Mouse (Mus musculus) stomach, postnatal 0 days (tissue): Measurements from ENCODE around the gene Rslcan18. TPM values are rescaled to one million over a fixed set of nuclear protein-coding genes. Genes with fewer than 3 reads are reported as not detected.
A peak's percentile ranks its signal among the peaks of the same experiment; 100 is the strongest.
"Not testable (repeated sequence)": the region's sequence is repeated elsewhere in the genome, so short reads cannot be mapped to it uniquely, and the experiment has no call there.

Source experiments
- ATAC-seq: fragments of 200-750 bp; cut with Nextera tagmentation; 2 replicates; pipeline ENCODE4 v1.8.0; 2017; ENCODE audit not compliant: low FRiP score, low TSS enrichment
- DNase-seq: peaks from one replicate; pipeline ENCODE4 v3.0.0-alpha.2; 2016; ENCODE audit warnings: low spot score
- H3K27ac ChIP-seq: fragments of 300-500 bp; sonication (generic); replicated peaks from 2 replicates; pipeline ENCODE4 v1.5.1; 2014; ENCODE audit warnings: mild to moderate bottlenecking, control low read depth
- H3K27me3 ChIP-seq: fragments of 300-500 bp; sonication (generic); 2 replicates; pipeline ENCODE4 v1.6.1; 2014; ENCODE audit warnings: low read length; ENCODE audit not compliant: control insufficient read depth, insufficient read depth
- H3K36me3 ChIP-seq: fragments of 300-500 bp; sonication (generic); 2 replicates; pipeline ENCODE4 v1.6.1; 2014; ENCODE audit warnings: low read length, mixed read lengths; ENCODE audit not compliant: control insufficient read depth, insufficient read depth
- H3K4me1 ChIP-seq: fragments of 300-500 bp; sonication (generic); replicated peaks from 2 replicates; pipeline ENCODE4 v1.6.1; 2014; ENCODE audit warnings: antibody characterized with exemption; ENCODE audit not compliant: control insufficient read depth, insufficient read depth
- H3K4me2 ChIP-seq: fragments of 300-500 bp; sonication (generic); replicated peaks from 2 replicates; pipeline ENCODE4 v1.6.1; 2014; ENCODE audit warnings: low read depth, mild to moderate bottlenecking, control low read depth, moderate library complexity
- H3K4me3 ChIP-seq: fragments of 300-500 bp; sonication (generic); 2 replicates; pipeline ENCODE4 v1.5.1; 2014; ENCODE audit warnings: low read depth, low read length, control low read depth
- H3K9ac ChIP-seq: fragments of 300-500 bp; sonication (generic); 2 replicates; pipeline ENCODE4 v1.6.1; 2014; ENCODE audit warnings: mild to moderate bottlenecking, low read length, control low read depth, mixed read lengths
- H3K9me3 ChIP-seq: fragments of 300-500 bp; sonication (generic); 2 replicates; pipeline ENCODE4 v1.6.1; 2016; ENCODE audit warnings: low read length; ENCODE audit not compliant: control insufficient read depth
- CTCF ChIP-seq: IDR thresholded peaks from 2 replicates; pipeline ENCODE4 v1.5.1; 2016; ENCODE audit warnings: antibody characterized with exemption, low read depth, mild to moderate bottlenecking, moderate library complexity
- EP300 ChIP-seq: optimal IDR thresholded peaks from 2 replicates; pipeline ENCODE3; 2016; ENCODE audit warnings: antibody characterized with exemption
- WGBS: fragments of 180-500 bp; shearing (Covaris S2); extraction: QIAGEN DNeasy Blood & Tissue Kit; methylation state at CpG from one replicate; pipeline ENCODE4 v1.1.7; 2014; 5-methylcytosine and 5-hydroxymethylcytosine counted together
- polyA plus RNA-seq: library from polyadenylated mRNA; unstranded; fragments of >200 nt; fragmentation: Nextera tagmentation; extraction: Ambion mirVana; gene quantifications from 2 replicates; pipeline ENCODE4 v1.2.1, GENCODE M21; 2015

Gene Rslcan18
- polyA plus RNA-seq = 0.06 and 0.10 TPM in 2 replicates

DNA sequence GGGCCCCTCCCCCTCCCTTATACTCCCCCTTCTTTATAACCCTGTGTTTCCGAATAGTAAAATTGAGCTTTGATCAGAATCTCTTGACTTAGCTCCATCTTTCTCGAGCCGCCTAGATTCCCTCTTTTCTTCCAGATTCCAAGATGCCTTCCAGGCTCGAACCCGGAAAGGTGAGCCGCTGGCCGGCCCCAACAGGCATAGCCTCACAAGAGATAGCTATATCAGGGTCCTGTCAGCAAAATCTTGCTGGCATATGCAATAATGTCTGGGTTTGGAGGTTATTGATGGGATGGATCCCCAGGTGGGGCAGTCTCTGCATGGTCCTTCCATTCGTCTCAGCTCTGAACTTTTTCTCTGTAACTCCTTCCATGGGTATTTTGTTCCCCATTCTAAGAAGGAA, at the start of gene Rslcan18:
Rslcan18 (minus strand) TSS at position 101 of the 400 bp plus-strand sequence.
- H3K9ac ChIP-seq, DNase-seq, H3K4me3 ChIP-seq, H3K36me3 ChIP-seq, H3K4me1 ChIP-seq, H3K4me2 ChIP-seq, H3K9me3 ChIP-seq, ATAC-seq, H3K27me3 ChIP-seq, H3K27ac ChIP-seq: not testable (repeated sequence)
- WGBS = 91% methylated on average over 8 of the region's 8 CpGs

DNA sequence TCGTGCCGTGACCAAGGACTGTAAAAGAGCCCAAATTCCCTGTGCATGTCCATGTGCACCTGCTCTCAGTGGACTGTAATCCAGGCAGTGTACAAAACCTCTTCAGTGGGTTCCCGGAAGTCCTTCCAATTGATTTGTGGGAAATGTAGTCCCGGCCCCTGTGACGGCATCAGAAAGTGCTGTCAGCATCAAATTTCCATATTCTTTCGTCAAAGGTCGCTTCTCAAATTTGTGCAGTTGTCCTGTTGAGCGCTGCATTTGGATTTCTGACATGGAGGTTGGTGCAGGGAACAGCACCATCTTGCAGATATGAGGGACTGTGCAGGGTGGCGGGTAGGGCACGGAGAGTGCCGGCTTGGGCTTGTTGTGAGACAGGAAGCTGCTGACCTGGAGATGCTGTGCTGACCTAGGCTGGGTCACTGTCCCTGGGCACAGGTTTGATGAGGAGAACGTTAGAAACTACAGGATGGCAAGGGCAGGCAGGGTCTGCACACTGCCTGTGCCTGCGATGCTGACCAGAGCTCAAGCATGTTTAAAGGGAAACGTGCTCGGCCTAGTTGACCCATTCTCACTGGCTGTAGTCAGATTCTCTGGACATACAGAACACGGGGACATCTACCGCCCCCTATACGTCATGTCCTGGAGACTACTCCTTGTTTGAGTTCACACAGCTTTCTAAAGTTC, 12.1 kb upstream of the Rslcan18 start:
- no peaks in the 10 kb centered on the region for H3K36me3 ChIP-seq
- peak overlapping the region; percentile 72 for H3K9ac ChIP-seq
- H3K9me3 ChIP-seq = no peaks in the 10 kb centered on the region
- peak overlapping the region; percentile 54 for H3K4me2 ChIP-seq
- H3K27me3 ChIP-seq = no peaks in the 10 kb centered on the region
- ATAC-seq = peak; percentile 98
- TF ChIP-seq EP300 (no peak), CTCF (peak; percentile 42; the same call in 1 of the 2 replicates)
- no peaks in the 10 kb centered on the region for H3K4me1 ChIP-seq
- 1% methylated on average over 18 of the region's 18 CpGs for WGBS
- DNase-seq = peak; percentile 85
- peak overlapping the region; percentile 73 for H3K4me3 ChIP-seq
- peak overlapping the region; percentile 49; the same call in 1 of the 2 replicates for H3K27ac ChIP-seq

DNA sequence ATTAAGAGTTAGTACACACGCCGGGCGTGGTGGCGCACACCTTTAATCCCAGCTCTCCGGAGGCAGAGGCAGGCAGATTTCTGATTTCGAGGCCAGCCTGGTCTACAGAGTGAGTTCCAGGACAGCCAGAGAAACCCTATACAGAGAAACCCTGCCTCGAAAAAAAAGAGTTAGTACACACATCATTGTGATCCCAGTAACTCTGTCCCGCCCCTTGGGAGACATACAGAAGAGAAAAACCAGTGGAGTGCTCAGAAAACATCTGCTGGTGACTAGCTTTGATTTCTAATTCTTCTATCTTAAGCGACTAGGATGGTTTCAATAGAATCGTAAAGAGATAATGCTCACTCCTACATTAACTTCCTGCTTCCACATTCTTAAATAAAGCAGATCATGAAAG, 11.4 kb upstream of the Rslcan18 start:
- peak overlapping the region; percentile 54 for H3K4me2 ChIP-seq
- H3K4me1 ChIP-seq, H3K27me3 ChIP-seq, H3K9ac ChIP-seq, H3K36me3 ChIP-seq, H3K9me3 ChIP-seq, ATAC-seq, H3K27ac ChIP-seq, DNase-seq, H3K4me3 ChIP-seq: not testable (repeated sequence)
- 74% methylated on average over 10 of the region's 10 CpGs for WGBS

GRCm38 (mm10) chr13:67124460-67124859, 8.4 kb upstream of the Rslcan18 start:
- Histone ChIP-seq H3K4me1 (no peaks in the 10 kb centered on the region), H3K4me2 (no peak overlapping the region), H3K27ac (no peak overlapping the region), H3K9me3 (no peaks in the 10 kb centered on the region), H3K36me3 (no peaks in the 10 kb centered on the region), H3K27me3 (no peaks in the 10 kb centered on the region), H3K4me3 (no peak overlapping the region), H3K9ac (no peak overlapping the region)
- 76% methylated on average over 1 of the region's 1 CpGs for WGBS
- TF ChIP-seq CTCF (no peak), EP300 (no peak)
- ATAC-seq = no peak
- DNase-seq = no peak

DNA sequence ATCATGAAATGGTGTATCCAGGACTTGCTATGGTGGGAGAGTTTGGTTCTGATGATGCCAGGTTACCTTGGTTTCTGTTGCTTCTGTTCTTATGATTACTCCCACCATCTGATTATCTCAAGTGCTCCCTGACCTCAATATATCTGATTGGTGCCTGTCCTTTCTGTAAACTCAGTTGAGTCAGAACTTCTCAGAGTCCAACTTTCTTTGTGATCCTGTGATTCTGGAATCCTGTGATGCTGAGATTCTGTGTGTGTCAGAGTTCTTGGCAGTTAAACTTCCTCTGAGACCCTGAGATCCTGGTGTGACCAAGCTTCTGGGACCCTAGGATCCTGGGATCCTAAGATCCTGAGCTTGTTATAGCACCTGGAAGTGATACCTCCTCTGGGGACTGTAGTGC, 5.3 kb upstream of the Rslcan18 start, which contains the start of gene Zfp759:
Zfp759 (plus strand) TSS at position 301 of the 400 bp plus-strand sequence.
- not testable (repeated sequence) for DNase-seq, H3K27me3 ChIP-seq, H3K4me1 ChIP-seq, ATAC-seq, H3K9ac ChIP-seq, H3K27ac ChIP-seq, H3K36me3 ChIP-seq, H3K4me2 ChIP-seq, H3K4me3 ChIP-seq, H3K9me3 ChIP-seq

GRCm38 (mm10) chr13:67113287-67113686, 2.8 kb downstream of the Rslcan18 start:
- WGBS = 88% methylated on average over 2 of the region's 2 CpGs
- H3K27ac ChIP-seq = no peak overlapping the region
- H3K27me3 ChIP-seq = no peaks in the 10 kb centered on the region
- no peak overlapping the region for H3K9ac ChIP-seq
- no peak overlapping the region for H3K4me2 ChIP-seq
- no peaks in the 10 kb centered on the region for H3K9me3 ChIP-seq
- no peak overlapping the region for H3K4me3 ChIP-seq
- TF ChIP-seq CTCF (no peak), EP300 (no peak)
- DNase-seq (no peak), ATAC-seq (no peak)
- H3K4me1 ChIP-seq = no peaks in the 10 kb centered on the region
- no peaks in the 10 kb centered on the region for H3K36me3 ChIP-seq
